Mouse (Mus musculus) cortical plate, adult 2 months (tissue): ENCODE measurements at regions not wholly inside any gene's neighbourhood (a gene's known extent, or its start where the extent isn't known, plus 50 kb on each side); places are given as distances from the start of the nearest gene placed in this dataset.

Source experiments
- CTCF ChIP-seq: fragments of 200-500 bp; IDR thresholded peaks from 2 replicates; pipeline ENCODE4 v1.5.1; 2011; ENCODE audit warnings: mild to moderate bottlenecking, control low read depth, low read length; ENCODE audit not compliant: insufficient read depth; ENCODE audit errors: extremely low read depth
- POLR2A ChIP-seq: fragments of 200-500 bp; IDR thresholded peaks from 2 replicates; pipeline ENCODE4 v1.6.1; 2011; ENCODE audit warnings: mild to moderate bottlenecking, low read length, control low read depth; ENCODE audit not compliant: insufficient read depth; ENCODE audit errors: extremely low read depth

- no peak for TF ChIP-seq CTCF
- no peak for TF ChIP-seq POLR2A
Observed at GRCm38 (mm10) chr13:112131191-112131590, 157.1 kb upstream of the Ankrd55 start.
